Mouse (Mus musculus): ENCODE results near the gene Rad23a. TPM values are rescaled to one million over a fixed set of nuclear protein-coding genes. Genes with fewer than 3 reads are reported as not detected.

The Rad23a gene
- polyA plus RNA-seq, 1 experiment from 2014 or later: 293 TPM

GRCm38 (mm10) chr8:84856864-84857441, 16.5 kb upstream of the Rad23a start, which contains the start of gene Farsa:
Gene Farsa (plus strand): TSS chr8:84856989.
- Histone ChIP-seq H3K4me2 (peak within 1 kb of the TSS; percentile 81), H3K9ac (peak within 1 kb of the TSS; percentile 89), H3K9me3 (replicated peaks) (no peaks in the 10 kb centered on the region), H3K27me3 (no peaks in the 10 kb centered on the region), H3K36me3 (replicated peaks) (peaks cover 30% of the 10 kb centered on the region), H3K27ac (replicated peaks) (peak within 1 kb of the TSS; percentile 87), H3K4me3 (replicated peaks) (peak within 1 kb of the TSS; percentile 92), H3K4me1 (replicated peaks) (peaks cover 26% of the 10 kb centered on the region)
- WGBS (ENCODE audit: insufficient replicate concordance): under 1% methylated on average over 39 of the region's 39 CpGs
- peak; percentile 87 for ATAC-seq (ENCODE audit: insufficient read depth)

DNA sequence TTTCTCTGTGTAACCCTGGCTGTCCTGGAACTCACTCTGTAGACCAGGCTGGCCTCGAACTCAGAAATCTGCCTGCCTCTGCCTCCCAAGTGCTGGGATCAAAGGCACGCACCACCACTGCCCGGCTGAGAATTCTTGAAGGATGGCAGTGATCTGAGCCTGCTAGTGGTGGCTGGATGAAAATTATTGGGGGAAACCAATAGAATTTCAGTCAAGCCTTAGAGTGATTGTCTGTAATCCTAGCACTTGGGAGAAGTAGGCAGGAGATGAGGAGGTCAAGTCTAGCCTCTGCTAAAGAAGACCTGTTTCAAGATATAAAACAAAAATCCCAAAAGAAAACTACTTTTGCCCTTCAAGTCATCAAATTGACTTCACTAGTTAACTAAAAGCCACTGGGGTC, 16.0 kb upstream of the Rad23a start:
- no peak for ATAC-seq (ENCODE audit: insufficient read depth)

GRCm38 (mm10) chr8:84847684-84848435, 7.4 kb upstream of the Rad23a start:
- Histone ChIP-seq H3K4me3 (replicated peaks) (peak overlapping the region; percentile 93), H3K4me1 (replicated peaks) (peaks cover 46% of the 10 kb centered on the region), H3K9ac (peak overlapping the region; percentile 70), H3K27me3 (no peaks in the 10 kb centered on the region), H3K9me3 (replicated peaks) (no peaks in the 10 kb centered on the region), H3K4me2 (peak overlapping the region; percentile 75), H3K27ac (replicated peaks) (peak overlapping the region; percentile 89), H3K36me3 (replicated peaks) (peaks cover 30% of the 10 kb centered on the region)
- WGBS (ENCODE audit: insufficient replicate concordance): 8% methylated on average over 6 of the region's 6 CpGs
- ATAC-seq (ENCODE audit: insufficient read depth): no peak

More for the DNA sequence above, 16.0 kb upstream of the Rad23a start:
- Histone ChIP-seq H3K4me3 (replicated peaks) (peak overlapping the region; percentile 92), H3K9me3 (replicated peaks) (no peaks in the 10 kb centered on the region), H3K27me3 (no peaks in the 10 kb centered on the region), H3K9ac (0 out of 2 replicates have a peak overlapping the region, but pooled peaks have one; percentile 89), H3K4me2 (peak overlapping the region; percentile 81), H3K27ac (replicated peaks) (no peak overlapping the region), H3K4me1 (replicated peaks) (peaks cover 26% of the 10 kb centered on the region), H3K36me3 (replicated peaks) (peaks cover 25% of the 10 kb centered on the region)
- whole genome bisulfite sequencing (ENCODE audit: insufficient replicate concordance): 83% methylated on average over 3 of the region's 3 CpGs

- under 1% methylated on average over 55 of the region's 55 CpGs for WGBS (ENCODE audit: insufficient replicate concordance)
- Histone ChIP-seq H3K4me1 (replicated peaks) (peaks cover 55% of the 10 kb centered on the region), H3K36me3 (replicated peaks) (peaks cover 39% of the 10 kb centered on the region), H3K9me3 (replicated peaks) (no peaks in the 10 kb centered on the region), H3K9ac (peak within 1 kb of the TSS; percentile 95), H3K27me3 (no peaks in the 10 kb centered on the region), H3K27ac (replicated peaks) (peak within 1 kb of the TSS; percentile 92), H3K4me2 (peak within 1 kb of the TSS; percentile 81), H3K4me3 (replicated peaks) (peak within 1 kb of the TSS; percentile 93)
- ATAC-seq (ENCODE audit: insufficient read depth): peak; percentile 99
Measured at GRCm38 (mm10) chr8:84846722-84847572, 6.5 kb upstream of the Rad23a start, which contains the start of gene Calr. Gene Calr (minus strand): TSS chr8:84846934.

- H3K36me3 ChIP-seq (replicated peaks): peaks cover 47% of the 10 kb centered on the region
- H3K4me1 ChIP-seq (replicated peaks): peaks cover 62% of the 10 kb centered on the region
- under 1% methylated on average over 30 of the region's 30 CpGs for WGBS (ENCODE audit: insufficient replicate concordance)
Measured at GRCm38 (mm10) chr8:84846094-84846721, 5.7 kb upstream of the Rad23a start.

GRCm38 (mm10) chr8:84845355-84846093, 5.1 kb upstream of the Rad23a start:
- 12% methylated on average over 12 of the region's 12 CpGs for WGBS (ENCODE audit: insufficient replicate concordance)
- no peaks in the 10 kb centered on the region for H3K9me3 ChIP-seq (replicated peaks)
- H3K27ac ChIP-seq (replicated peaks): peak overlapping the region; percentile 92
- H3K4me2 ChIP-seq: peak overlapping the region; percentile 81
- H3K36me3 ChIP-seq (replicated peaks): peaks cover 49% of the 10 kb centered on the region
- H3K4me1 ChIP-seq (replicated peaks): peaks cover 69% of the 10 kb centered on the region
- H3K4me3 ChIP-seq (replicated peaks): peak overlapping the region; percentile 93
- no peaks in the 10 kb centered on the region for H3K27me3 ChIP-seq
- ATAC-seq (ENCODE audit: insufficient read depth): no peak
- H3K9ac ChIP-seq: peak overlapping the region; percentile 95

More at GRCm38 (mm10) chr8:84846094-84846721, 5.7 kb upstream of the Rad23a start:
- ATAC-seq (ENCODE audit: insufficient read depth): peak; percentile 24
- Histone ChIP-seq H3K4me2 (peak overlapping the region; percentile 81), H3K9me3 (replicated peaks) (no peaks in the 10 kb centered on the region), H3K27ac (replicated peaks) (peak overlapping the region; percentile 92), H3K4me3 (replicated peaks) (peak overlapping the region; percentile 93), H3K9ac (peak overlapping the region; percentile 95), H3K27me3 (no peaks in the 10 kb centered on the region)

DNA sequence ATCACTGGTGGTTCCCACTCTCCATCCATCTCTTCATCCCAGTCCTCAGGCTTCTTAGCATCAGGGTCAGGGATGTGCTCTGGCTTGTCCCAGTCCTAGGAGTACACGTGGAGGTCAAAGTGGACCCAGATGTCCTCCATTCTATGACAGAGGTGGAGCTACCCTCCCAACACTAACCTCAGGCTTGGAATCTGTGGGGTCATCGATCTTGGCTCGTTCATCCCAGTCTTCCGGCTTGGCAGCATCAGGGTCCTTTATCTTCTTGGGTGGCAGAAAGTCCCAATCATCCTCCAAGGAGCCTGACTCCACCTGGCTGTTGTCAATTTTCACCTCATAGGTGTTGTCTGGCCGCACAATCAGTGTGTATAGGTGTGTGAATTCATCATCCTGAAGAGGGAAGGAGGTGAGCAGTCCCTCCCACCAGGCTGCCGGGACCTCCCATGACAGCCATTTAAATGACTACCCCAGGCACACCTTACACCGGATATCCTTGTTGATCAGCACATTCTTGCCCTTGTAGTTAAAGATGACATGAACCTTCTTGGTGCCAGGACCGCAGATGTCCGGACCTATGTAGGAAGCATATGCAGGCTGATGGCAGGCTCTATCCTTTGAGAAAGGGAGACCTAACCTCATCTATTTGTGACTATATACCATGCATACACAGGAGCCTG, 4.1 kb upstream of the Rad23a start:
- 81% methylated on average over 9 of the region's 9 CpGs for WGBS (ENCODE audit: insufficient replicate concordance)
- Histone ChIP-seq H3K4me2 (peak overlapping the region; percentile 81), H3K9me3 (replicated peaks) (no peaks in the 10 kb centered on the region), H3K27ac (replicated peaks) (peak overlapping the region; percentile 21), H3K4me3 (replicated peaks) (peak overlapping the region; percentile 93), H3K9ac (peak overlapping the region; percentile 95), H3K4me1 (replicated peaks) (peaks cover 71% of the 10 kb centered on the region), H3K27me3 (no peaks in the 10 kb centered on the region), H3K36me3 (replicated peaks) (peaks cover 49% of the 10 kb centered on the region)
- ATAC-seq (ENCODE audit: insufficient read depth): no peak

GRCm38 (mm10) chr8:84841514-84841913, 1.0 kb upstream of the Rad23a start:
- peaks cover 69% of the 10 kb centered on the region for H3K36me3 ChIP-seq (replicated peaks)
- no peak for ATAC-seq (ENCODE audit: insufficient read depth)
- no peaks in the 10 kb centered on the region for H3K27me3 ChIP-seq
- WGBS (ENCODE audit: insufficient replicate concordance): 64% methylated on average over 1 of the region's 1 CpGs
- no peak overlapping the region for H3K9ac ChIP-seq
- 0 out of 2 replicates have a peak overlapping the region, but pooled peaks have one; percentile 4 for H3K4me2 ChIP-seq
- no peaks in the 10 kb centered on the region for H3K9me3 ChIP-seq (replicated peaks)
- H3K4me1 ChIP-seq (replicated peaks): peaks cover 83% of the 10 kb centered on the region
- no peak overlapping the region for H3K4me3 ChIP-seq (replicated peaks)
- peak overlapping the region; percentile 95 for H3K27ac ChIP-seq (replicated peaks)

- H3K9me3 ChIP-seq (replicated peaks): no peaks in the 10 kb centered on the region
- WGBS (ENCODE audit: insufficient replicate concordance): 1% methylated on average over 7 of the region's 7 CpGs
- ATAC-seq (ENCODE audit: insufficient read depth): no peak
- peaks cover 75% of the 10 kb centered on the region for H3K36me3 ChIP-seq (replicated peaks)
- no peaks in the 10 kb centered on the region for H3K27me3 ChIP-seq
- peaks cover 89% of the 10 kb centered on the region for H3K4me1 ChIP-seq (replicated peaks)
- H3K4me2 ChIP-seq: peak overlapping the region; percentile 77
- peak overlapping the region; percentile 96 for H3K9ac ChIP-seq
- H3K4me3 ChIP-seq (replicated peaks): peak overlapping the region; percentile 92
- H3K27ac ChIP-seq (replicated peaks): peak overlapping the region; percentile 95
Measured at GRCm38 (mm10) chr8:84839875-84840247, 604 bp downstream of the Rad23a start.

Data from liver, embryonic 15.5 days (tissue).